Mouse (Mus musculus): Measurements from ENCODE around the gene Ttll11.

- TF ChIP-seq CTCF (IDR thresholded peaks at IDR 0.05; ENCODE audit: control insufficient read depth, insufficient read depth, low read length) (no peak), POLR2A (IDR thresholded peaks at IDR 0.05; ENCODE audit: borderline replicate concordance, control insufficient read depth, low read depth, low read length) (no peak)
These were observed 173.8 kb downstream of the Ttll11 start for GRCm38 (mm10) chr2:35805881-35806280.

Measured in bone marrow, adult 2 months (tissue).